Comparison of ENCODE assay signal across 25 mouse cellular contexts in the genomic region with DNA sequence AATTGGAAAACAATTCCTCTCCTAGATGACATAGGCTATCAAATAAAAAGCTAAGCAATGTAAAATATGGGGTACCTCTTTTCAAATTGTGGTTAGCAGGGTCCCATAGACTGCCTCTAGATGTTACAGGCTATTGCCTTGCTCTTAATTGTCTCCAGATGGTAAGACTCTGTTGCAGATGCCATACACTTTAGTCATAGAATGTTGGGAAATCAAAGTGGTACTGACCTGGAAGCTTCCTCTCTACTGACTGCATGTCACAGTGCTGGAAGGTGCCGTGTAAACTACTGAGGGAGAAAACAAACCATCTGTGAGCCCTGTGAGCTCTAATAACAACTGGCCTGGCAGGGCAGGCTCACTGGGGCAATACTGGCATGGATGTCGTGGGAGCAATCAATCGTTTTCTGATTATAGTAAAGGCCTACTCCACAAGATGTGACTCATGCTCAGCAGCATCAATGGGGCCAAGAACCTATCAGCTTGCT.
DNase-seq lines count a peak whose midpoint lies in the region; ATAC-seq and TF ChIP-seq lines count a peak whose summit lies in the region.
"Had no signal": no experiment of that assay in that cellular context is flagged by ENCODE, and none has a peak within 500 bp of the region (broad histone marks: within the 10 kb centered on the region; RNA-seq: fewer than 3 reads in every experiment).

No protein-coding gene starts in this region.

- H3K36me3 ChIP-seq in embryonic facial prominence, embryonic 10.5 days (replicated peaks), result no peaks in the 10 kb centered on the region
- no peaks in the 10 kb centered on the region for H3K36me3 ChIP-seq in forebrain, postnatal 0 days (ENCODE audit: insufficient read depth)
- H3K36me3 ChIP-seq: embryonic facial prominence, embryonic 13.5 days; embryonic facial prominence, embryonic 15.5 days; forebrain, embryonic 15.5 days; G1E had no signal

- no peaks in the 10 kb centered on the region for H3K27me3 ChIP-seq in embryonic facial prominence, embryonic 10.5 days (replicated peaks; ENCODE audit: low read depth, poor library complexity, severe bottlenecking)
- H3K27me3 ChIP-seq in forebrain, postnatal 0 days (ENCODE audit: insufficient read depth, low read length), result no peaks in the 10 kb centered on the region
- H3K27me3 ChIP-seq: CH12.LX; embryonic facial prominence, embryonic 13.5 days; embryonic facial prominence, embryonic 15.5 days; forebrain, embryonic 13.5 days; forebrain, embryonic 15.5 days; Patski had no signal

- no peak for TF ChIP-seq CTCF in forebrain, postnatal 0 days (IDR thresholded peaks at IDR 0.05; ENCODE audit: low read depth)

- no peak overlapping the region for H3K9ac ChIP-seq in forebrain, postnatal 0 days
- H3K9ac ChIP-seq: embryonic facial prominence, embryonic 13.5 days; embryonic facial prominence, embryonic 15.5 days; forebrain, embryonic 13.5 days; forebrain, embryonic 15.5 days had no signal

- no peaks in the 10 kb centered on the region for H3K9me3 ChIP-seq in embryonic facial prominence, embryonic 10.5 days
- H3K9me3 ChIP-seq in forebrain, postnatal 0 days (ENCODE audit: low read length), result no peaks in the 10 kb centered on the region
- H3K9me3 ChIP-seq: embryonic facial prominence, embryonic 13.5 days; embryonic facial prominence, embryonic 15.5 days; forebrain, embryonic 13.5 days; forebrain, embryonic 15.5 days; G1E had no signal

- WGBS in embryonic facial prominence, embryonic 10.5 days, result 78% methylated on average over 3 of the region's 3 CpGs
- WGBS in forebrain, postnatal 0 days, result 92% methylated on average over 3 of the region's 3 CpGs

- H3K4me1 ChIP-seq in embryonic facial prominence, embryonic 10.5 days, result peaks cover 11% of the 10 kb centered on the region
- no peaks in the 10 kb centered on the region for H3K4me1 ChIP-seq in forebrain, postnatal 0 days (ENCODE audit: insufficient read depth)
- H3K4me1 ChIP-seq: embryonic facial prominence, embryonic 13.5 days; embryonic facial prominence, embryonic 15.5 days; forebrain, embryonic 15.5 days had no signal

- no peak for ATAC-seq in forebrain, postnatal 0 days
- no peak for ATAC-seq in activated CD4-positive, CD25-positive, alpha-beta regulatory T cell, adult 4 months
- ATAC-seq: CD4-positive, CD25-positive, alpha-beta regulatory T cell, adult 4 months; forebrain, embryonic 13.5 days; forebrain, embryonic 15.5 days; Patski had no signal

- H3K27ac ChIP-seq in embryonic facial prominence, embryonic 10.5 days (replicated peaks), result no peak overlapping the region
- no peak overlapping the region for H3K27ac ChIP-seq in forebrain, postnatal 0 days (ENCODE audit: low read depth, low read length)
- H3K27ac ChIP-seq: embryonic facial prominence, embryonic 13.5 days; embryonic facial prominence, embryonic 15.5 days; forebrain, embryonic 13.5 days; forebrain, embryonic 15.5 days had no signal

- no peak overlapping the region for H3K4me2 ChIP-seq in forebrain, postnatal 0 days (ENCODE audit: low read depth)
- H3K4me2 ChIP-seq: embryonic facial prominence, embryonic 13.5 days; embryonic facial prominence, embryonic 15.5 days; forebrain, embryonic 13.5 days; forebrain, embryonic 15.5 days had no signal

- DNase-seq in 3134 (ENCODE audit: extremely low read depth, insufficient read length, low spot score), result peak; percentile 62
- DNase-seq in 3T3-L1 (ENCODE audit: low read depth, low spot score), result peak; percentile 94
- DNase-seq in Muller cell, postnatal 12 days (ENCODE audit: inconsistent ontology term), result peak; percentile 49
- peak; percentile 52 for DNase-seq in fibroblast of lung, adult 2 months (ENCODE audit: low read depth)
- no peak for DNase-seq in natural killer cell, adult 2 months (ENCODE audit: low spot score in 2 of 2)
- no peak for DNase-seq in embryonic facial prominence, embryonic 10.5 days (ENCODE audit: low spot score)
- DNase-seq in forebrain, postnatal 0 days, result no peak
- DNase-seq: adrenal gland, adult 8-10 months; adrenal gland, postnatal 14 days; adrenal gland, postnatal 36 days; cerebellum, adult 11-12 months; cerebellum, adult 2 months; cerebellum, adult 9-10 months; cerebellum, postnatal 10 days; cerebellum, postnatal 25 days had no signal

- H3K4me3 ChIP-seq in embryonic facial prominence, embryonic 10.5 days, result no peak overlapping the region
- no peak overlapping the region for H3K4me3 ChIP-seq in forebrain, postnatal 0 days (ENCODE audit: low read depth, low read length)
- H3K4me3 ChIP-seq: embryonic facial prominence, embryonic 13.5 days; embryonic facial prominence, embryonic 15.5 days; erythroblast, embryonic 14.5 days; forebrain, embryonic 13.5 days; forebrain, embryonic 15.5 days had no signal

Comparison
In these comparisons a context has a peak if more than half of its experiments do, and no peak if none do; other contexts are left out.
1. DNase-seq: peak in 3134 (single experiment), 3T3-L1 (single experiment), Muller cell, postnatal 12 days (single experiment) and fibroblast of lung, adult 2 months (single experiment); none in natural killer cell, adult 2 months (0 of 2), embryonic facial prominence, embryonic 10.5 days (single experiment) and forebrain, postnatal 0 days (single experiment).